Mouse (Mus musculus) urinary bladder, postnatal 10 days (tissue): ENCODE measurements around the gene E4f1.

Experiments used
- DNase-seq: peaks from one replicate; pipeline ENCODE4 v3.0.0; 2022; ENCODE audit warnings: low spot score

The E4f1 gene

GRCm38 (mm10) chr17:24469910-24470602, at the start of gene E4f1, which contains the start of gene Pgp:
E4f1 (minus strand) TSS chr17:24470313.
Pgp (plus strand) TSS chr17:24470392.
- peak; percentile 94 for DNase-seq

GRCm38 (mm10) chr17:24514270-24515257, 44.5 kb upstream of the E4f1 start:
- no peak for DNase-seq

DNA sequence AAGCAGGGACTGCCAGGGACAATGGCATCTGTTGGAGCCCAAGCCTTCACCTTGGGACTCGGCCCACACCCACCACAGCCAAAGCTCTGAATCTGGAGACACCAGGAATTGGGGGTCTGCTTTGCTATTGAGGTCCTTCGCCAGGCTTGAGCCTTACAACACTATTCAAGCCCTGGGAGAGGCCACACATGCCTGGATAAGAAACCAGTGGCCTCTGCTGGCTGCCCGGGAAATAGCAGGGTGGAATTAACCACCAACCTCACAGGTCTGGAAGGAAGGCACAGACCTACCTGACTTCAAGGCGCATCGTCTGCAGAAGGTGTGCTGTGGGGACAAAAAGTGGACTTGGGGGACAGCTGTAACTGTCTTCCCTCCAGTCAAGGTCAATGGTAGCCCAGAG, 43.5 kb upstream of the E4f1 start:
- no peak for DNase-seq

GRCm38 (mm10) chr17:24507806-24508460, 37.8 kb upstream of the E4f1 start:
- DNase-seq = no peak

DNA sequence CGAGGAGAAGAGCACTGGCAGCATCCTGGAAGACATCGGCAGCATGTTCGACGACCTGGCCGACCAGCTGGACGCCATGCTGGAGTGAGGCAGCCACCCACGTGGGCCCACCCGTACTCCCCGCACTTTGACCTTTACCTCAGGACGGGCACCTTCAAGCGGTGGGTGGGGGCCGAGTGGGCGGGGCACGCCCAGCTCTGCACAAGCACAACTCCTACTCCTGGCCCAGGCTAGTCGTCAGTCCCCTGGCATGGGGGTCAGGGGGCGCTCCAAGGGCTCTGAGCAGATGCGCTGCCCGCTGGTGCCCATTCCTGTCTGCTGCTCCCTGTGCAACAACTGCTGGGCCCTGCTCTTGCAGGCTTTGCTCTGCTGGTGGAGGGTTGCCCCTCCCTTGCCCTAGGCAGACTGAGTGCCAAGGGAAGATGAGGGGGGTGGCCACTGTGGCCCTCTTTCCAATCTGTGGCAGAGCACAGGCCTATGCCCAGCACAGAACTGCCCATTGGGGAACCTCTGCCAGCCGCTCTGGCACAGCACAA, 37.1 kb upstream of the E4f1 start:
- no peak for DNase-seq

GRCm38 (mm10) chr17:24506332-24507070, 36.4 kb upstream of the E4f1 start:
- no peak for DNase-seq

- no peak for DNase-seq
Measured at GRCm38 (mm10) chr17:24505286-24505955, 35.3 kb upstream of the E4f1 start.

- no peak for DNase-seq
Measured at GRCm38 (mm10) chr17:24504085-24504484, 34.0 kb upstream of the E4f1 start.

- no peak for DNase-seq
Measured at GRCm38 (mm10) chr17:24502208-24502607, 32.1 kb upstream of the E4f1 start.

DNA sequence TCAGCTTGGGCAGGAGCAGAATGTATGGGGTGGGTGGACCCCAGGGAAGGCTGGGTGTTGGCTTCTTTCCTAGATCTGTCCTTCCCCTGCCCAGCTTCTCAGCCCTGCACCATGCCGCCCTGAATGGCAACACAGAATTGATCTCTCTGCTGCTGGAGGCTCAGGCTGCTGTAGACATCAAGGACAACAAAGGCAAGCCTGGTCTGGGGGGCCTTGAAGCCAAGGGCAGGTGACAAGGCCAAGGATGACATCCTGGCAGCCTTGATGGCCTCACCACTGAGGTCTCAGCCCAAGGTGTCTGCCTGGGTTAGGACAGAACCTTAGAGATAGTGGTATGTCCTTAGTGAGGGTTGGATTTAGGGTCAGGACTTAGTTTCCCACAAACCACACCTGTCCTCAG, 25.9 kb upstream of the E4f1 start:
- no peak for DNase-seq

GRCm38 (mm10) chr17:24495443-24495842, 25.3 kb upstream of the E4f1 start:
- DNase-seq = no peak

- no peak for DNase-seq
Measured at GRCm38 (mm10) chr17:24494627-24495335, 24.7 kb upstream of the E4f1 start.

- no peak for DNase-seq
Measured at GRCm38 (mm10) chr17:24490399-24490798, 20.3 kb upstream of the E4f1 start.

DNA sequence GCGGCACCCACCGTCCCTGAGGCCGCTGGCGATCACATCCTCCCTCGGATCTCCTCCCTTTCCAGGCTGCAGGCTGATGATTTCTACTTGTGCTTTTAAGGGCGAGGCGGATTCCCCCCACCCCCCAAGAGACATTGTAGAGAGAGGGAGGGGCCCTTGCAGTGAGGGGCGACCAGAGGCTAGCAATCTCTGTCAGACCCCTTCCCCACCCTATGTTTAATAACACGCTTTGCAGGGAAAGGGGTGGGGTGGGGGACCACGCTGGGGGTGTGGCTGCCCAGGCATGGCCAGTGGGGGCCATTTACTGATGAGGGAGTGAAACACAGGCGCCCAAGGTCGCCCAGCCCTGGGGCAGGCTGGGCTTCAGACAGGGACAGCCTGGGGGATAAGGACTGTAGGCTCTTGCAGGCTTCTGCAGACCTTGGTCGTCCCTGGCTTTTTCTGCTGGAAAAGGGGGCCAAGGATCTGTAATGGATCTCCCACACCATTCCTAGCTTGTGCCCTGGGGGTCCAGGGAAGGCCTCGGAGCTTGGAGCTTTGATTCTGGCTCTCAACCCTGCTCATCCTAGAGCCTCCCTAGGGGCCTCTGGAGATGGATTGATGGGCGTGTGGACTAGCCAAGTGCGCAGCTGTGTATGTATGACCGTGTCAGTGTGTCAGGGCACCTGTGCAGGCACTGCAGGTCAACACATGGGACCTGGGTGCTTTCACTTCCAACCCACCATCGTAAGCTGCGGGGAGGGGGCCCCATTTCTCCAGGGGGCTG, 19.3 kb upstream of the E4f1 start:
- no peak for DNase-seq

GRCm38 (mm10) chr17:24488662-24489264, 18.6 kb upstream of the E4f1 start:
- no peak for DNase-seq

DNA sequence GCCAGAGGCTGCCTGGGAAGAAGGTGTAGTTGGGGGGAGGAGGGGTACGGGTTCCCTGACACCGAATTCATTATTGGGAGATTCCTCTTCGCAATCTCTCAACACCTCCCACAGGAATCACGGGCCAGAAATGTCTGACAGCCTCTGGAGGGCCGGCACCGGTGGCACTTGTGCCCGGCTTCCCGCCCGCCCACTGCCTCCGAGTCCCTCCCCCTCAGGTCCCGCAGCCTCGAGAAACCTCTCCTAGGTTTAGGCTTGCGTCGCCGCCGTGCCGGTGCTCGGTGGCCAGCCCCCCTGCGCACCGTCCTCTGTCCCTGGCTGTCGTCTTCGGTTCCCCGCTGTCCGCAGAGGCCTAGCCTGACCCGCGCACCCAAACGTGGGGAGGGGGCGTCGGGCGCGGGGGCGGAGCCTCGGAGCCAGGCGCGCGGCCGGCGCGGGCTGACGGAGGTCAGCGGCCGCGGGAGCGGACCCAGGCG, 18.1 kb upstream of the E4f1 start, which contains the start of gene Caskin1:
Caskin1 (plus strand) TSS at position 416 of the 476 bp plus-strand sequence.
- DNase-seq = no peak

GRCm38 (mm10) chr17:24485090-24485860, 15.2 kb upstream of the E4f1 start:
- DNase-seq = no peak

GRCm38 (mm10) chr17:24483495-24483894, 13.4 kb upstream of the E4f1 start:
- DNase-seq = no peak
